Mouse (Mus musculus) liver, adult (tissue): ENCODE data around the gene Hnrnpk.
"Not testable (repeated sequence)": the region's sequence is repeated elsewhere in the genome, so short reads cannot be mapped to it uniquely, and the experiment has no call there.

Source experiments
- GATA4 ChIP-seq: IDR thresholded peaks from 2 replicates; pipeline ENCODE4 v1.6.1; 2014; ENCODE audit warnings: mild to moderate bottlenecking, low read length; ENCODE audit not compliant: insufficient replicate concordance

Gene Hnrnpk

GRCm38 (mm10) chr13:58403243-58403642 is at the start of gene Hnrnpk:
Gene Hnrnpk, minus strand, starts transcription at chr13:58403343.
- TF ChIP-seq GATA4, result not testable (repeated sequence)

GRCm38 (mm10) chr13:58452246-58452645 is 49.1 kb upstream of the Hnrnpk start:
- TF ChIP-seq GATA4, result no peak

GRCm38 (mm10) chr13:58450459-58451182 is 47.5 kb upstream of the Hnrnpk start:
- no peak for TF ChIP-seq GATA4

- no peak for TF ChIP-seq GATA4
These were observed 43.4 kb upstream of the Hnrnpk start for GRCm38 (mm10) chr13:58446541-58446940.

- TF ChIP-seq GATA4, result no peak
These were observed 40.6 kb upstream of the Hnrnpk start for GRCm38 (mm10) chr13:58443787-58444186.

GRCm38 (mm10) chr13:58443326-58443725 is 40.2 kb upstream of the Hnrnpk start:
- no peak for TF ChIP-seq GATA4

- TF ChIP-seq GATA4, result no peak
These were observed 36.6 kb upstream of the Hnrnpk start for GRCm38 (mm10) chr13:58439716-58440115.

GRCm38 (mm10) chr13:58423061-58423660 is 20.0 kb upstream of the Hnrnpk start:
- TF ChIP-seq GATA4, result no peak

- TF ChIP-seq GATA4, result peak; percentile 93
These were observed 19.1 kb upstream of the Hnrnpk start for GRCm38 (mm10) chr13:58422242-58422641.

- no peak for TF ChIP-seq GATA4
These were observed 17.9 kb upstream of the Hnrnpk start for GRCm38 (mm10) chr13:58421026-58421425.

GRCm38 (mm10) chr13:58419266-58419665 is 16.1 kb upstream of the Hnrnpk start:
- TF ChIP-seq GATA4, result no peak

- TF ChIP-seq GATA4, result no peak
These were observed 15.5 kb upstream of the Hnrnpk start for GRCm38 (mm10) chr13:58418656-58419055.

GRCm38 (mm10) chr13:58415838-58416237 is 12.7 kb upstream of the Hnrnpk start:
- no peak for TF ChIP-seq GATA4

GRCm38 (mm10) chr13:58415374-58415773 is 12.2 kb upstream of the Hnrnpk start:
- no peak for TF ChIP-seq GATA4

- no peak for TF ChIP-seq GATA4
These were observed 7.9 kb upstream of the Hnrnpk start for GRCm38 (mm10) chr13:58411073-58411472.

GRCm38 (mm10) chr13:58402744-58403110 is 416 bp downstream of the Hnrnpk start:
- no peak for TF ChIP-seq GATA4
